Mouse (Mus musculus) embryonic facial prominence, embryonic 14.5 days (tissue): ENCODE data around the gene Rpl11. TPM values are rescaled to one million over a fixed set of nuclear protein-coding genes. Genes with fewer than 3 reads are reported as not detected.

Experiments
- ATAC-seq: fragments of 200-750 bp; cut with Nextera tagmentation; 2 replicates; pipeline ENCODE4 v1.8.0; 2017; ENCODE audit warnings: low read depth, moderate number of reproducible peaks, moderate TSS enrichment
- DNase-seq: peaks from one replicate; pipeline ENCODE4 v3.0.0-alpha.2; 2015; ENCODE audit warnings: low spot score
- H3K27ac ChIP-seq: fragments of 300-500 bp; sonication (generic); replicated peaks from 2 replicates; pipeline ENCODE4 v1.5.1; 2014; ENCODE audit warnings: low read depth, mild to moderate bottlenecking, low read length, moderate library complexity
- H3K27me3 ChIP-seq: fragments of 300-500 bp; sonication (generic); replicated peaks from 2 replicates; pipeline ENCODE4 v1.6.1; 2014; ENCODE audit warnings: low read length; ENCODE audit not compliant: control insufficient read depth, insufficient read depth
- H3K36me3 ChIP-seq: fragments of 300-500 bp; sonication (generic); 2 replicates; pipeline ENCODE4 v1.6.1; 2014; ENCODE audit warnings: low read length, mixed read lengths; ENCODE audit not compliant: control insufficient read depth, insufficient read depth
- H3K4me1 ChIP-seq: fragments of 300-500 bp; sonication (generic); 2 replicates; pipeline ENCODE4 v1.6.1; 2014; ENCODE audit warnings: antibody characterized with exemption, low read length; ENCODE audit not compliant: control insufficient read depth, insufficient read depth
- H3K4me2 ChIP-seq: fragments of 300-500 bp; sonication (generic); 2 replicates; pipeline ENCODE4 v1.6.1; 2014; ENCODE audit warnings: low read depth, mild to moderate bottlenecking, low read length, moderate library complexity, mixed read lengths
- H3K4me3 ChIP-seq: fragments of 300-500 bp; sonication (generic); 2 replicates; pipeline ENCODE4 v1.5.1; 2014; ENCODE audit warnings: low read depth, mild to moderate bottlenecking, low read length
- H3K9ac ChIP-seq: fragments of 300-500 bp; sonication (generic); 2 replicates; pipeline ENCODE4 v1.6.1; 2014; ENCODE audit warnings: low read depth, mild to moderate bottlenecking, low read length, moderate library complexity, mixed read lengths
- H3K9me3 ChIP-seq: fragments of 300-500 bp; sonication (generic); 2 replicates; pipeline ENCODE4 v1.6.1; 2016; ENCODE audit warnings: low read length; ENCODE audit not compliant: control insufficient read depth
- WGBS: fragments of 180-500 bp; shearing (Covaris S2); extraction: QIAGEN DNeasy Blood & Tissue Kit; methylation state at CpG from one replicate; pipeline ENCODE4 v1.1.7; 2014; 5-methylcytosine and 5-hydroxymethylcytosine counted together
- polyA plus RNA-seq: library from polyadenylated mRNA; unstranded; fragments of >200 nt; fragmentation: Nextera tagmentation; extraction: Ambion mirVana; gene quantifications from 2 replicates; pipeline ENCODE4 v1.2.1, GENCODE M21; 2014

Gene Rpl11
- polyA plus RNA-seq, 1 experiment from 2014 or later = 528 TPM

DNA sequence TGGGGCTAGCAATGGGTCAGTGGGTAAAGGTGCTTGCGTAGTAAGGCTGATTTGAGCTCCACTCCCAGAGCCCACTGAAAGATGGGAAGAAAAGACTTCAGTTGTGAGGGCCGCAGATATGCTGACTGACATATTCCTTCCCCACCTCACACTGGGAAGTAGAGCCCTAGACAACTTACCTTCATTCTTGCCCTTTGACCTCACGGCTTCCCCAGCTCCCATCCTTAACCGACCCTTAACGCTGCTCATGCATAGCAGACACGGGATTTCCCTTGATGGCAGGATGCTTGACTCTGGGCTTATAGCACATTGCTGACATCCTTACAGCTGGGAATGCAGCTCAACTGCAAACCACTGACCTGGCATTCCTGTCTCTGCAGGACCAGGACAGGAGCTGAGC, 6.3 kb downstream of the Rpl11 start:
- 63% methylated on average over 6 of the region's 6 CpGs for WGBS
- DNase-seq (no peak), ATAC-seq (no peak)
- no peak overlapping the region for H3K27ac ChIP-seq
- H3K9me3 ChIP-seq = no peaks in the 10 kb centered on the region
- H3K4me3 ChIP-seq = no peak overlapping the region
- H3K4me2 ChIP-seq = no peak overlapping the region
- 0 out of 2 replicates have a peak, but pooled peaks cover 5% of the 10 kb centered on the region for H3K4me1 ChIP-seq
- no peak overlapping the region for H3K9ac ChIP-seq
- no peaks in the 10 kb centered on the region for H3K27me3 ChIP-seq
- H3K36me3 ChIP-seq = peaks cover 71% of the 10 kb centered on the region

DNA sequence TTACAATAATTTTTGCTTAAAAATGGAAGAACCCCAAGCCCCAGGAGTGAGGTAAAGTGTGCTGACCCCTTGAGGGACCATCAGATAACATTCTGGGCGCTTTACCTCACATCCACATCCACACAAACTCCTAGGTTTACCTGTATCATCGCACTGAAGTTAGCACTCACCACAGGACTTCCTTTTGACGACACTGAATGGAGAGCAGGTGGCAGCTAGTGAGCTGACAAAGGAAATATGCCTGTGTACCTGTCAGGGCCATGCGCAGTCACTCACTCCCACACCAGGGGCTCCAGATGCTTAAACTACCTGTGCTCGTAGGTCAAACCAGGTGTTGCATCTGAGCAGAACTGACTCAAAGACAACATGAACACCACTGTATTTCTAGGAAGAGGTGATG, 8.1 kb downstream of the Rpl11 start:
- H3K36me3 ChIP-seq = peaks cover 53% of the 10 kb centered on the region
- no peaks in the 10 kb centered on the region for H3K27me3 ChIP-seq
- H3K9me3 ChIP-seq = no peaks in the 10 kb centered on the region
- WGBS = 90% methylated on average over 5 of the region's 5 CpGs
- H3K27ac ChIP-seq = no peak overlapping the region
- no peak overlapping the region for H3K4me3 ChIP-seq
- H3K4me2 ChIP-seq = no peak overlapping the region
- ATAC-seq (no peak), DNase-seq (no peak)
- no peak overlapping the region for H3K9ac ChIP-seq
- no peaks in the 10 kb centered on the region for H3K4me1 ChIP-seq

DNA sequence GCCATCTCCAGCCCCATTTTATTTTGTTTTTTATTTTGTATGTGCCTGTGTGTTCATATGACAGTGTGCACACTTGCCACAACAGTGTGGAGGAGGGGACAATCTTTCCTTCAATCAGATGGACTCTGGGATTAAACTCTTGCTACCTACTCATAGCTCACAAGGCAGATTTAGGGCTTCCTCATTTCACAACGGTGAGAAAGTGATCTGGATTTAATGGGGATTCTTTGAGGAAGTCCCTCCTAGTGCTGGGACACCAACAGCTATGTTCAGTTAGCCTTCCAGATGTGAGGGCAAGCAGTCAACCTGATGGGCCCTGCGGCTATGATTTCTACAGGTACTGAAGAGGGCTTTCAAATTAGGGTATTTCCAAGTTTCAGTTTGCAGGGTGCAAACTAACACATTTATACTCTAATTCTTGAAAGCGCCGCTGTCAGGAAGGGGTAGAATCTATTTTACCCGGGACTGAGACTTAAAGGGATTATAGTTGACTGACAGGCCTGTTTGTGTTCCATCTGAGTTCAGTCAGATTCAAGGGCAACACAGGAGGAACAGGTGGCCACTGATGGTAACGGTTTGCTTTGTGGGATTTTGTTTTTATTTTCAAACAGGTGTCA, 9.3 kb downstream of the Rpl11 start:
- no peaks in the 10 kb centered on the region for H3K9me3 ChIP-seq
- peaks cover 41% of the 10 kb centered on the region for H3K36me3 ChIP-seq
- H3K4me3 ChIP-seq = no peak overlapping the region
- WGBS = 79% methylated on average over 6 of the region's 6 CpGs
- no peak overlapping the region for H3K9ac ChIP-seq
- no peaks in the 10 kb centered on the region for H3K27me3 ChIP-seq
- no peak overlapping the region for H3K4me2 ChIP-seq
- ATAC-seq (no peak), DNase-seq (no peak)
- no peak overlapping the region for H3K27ac ChIP-seq
- H3K4me1 ChIP-seq = no peaks in the 10 kb centered on the region

DNA sequence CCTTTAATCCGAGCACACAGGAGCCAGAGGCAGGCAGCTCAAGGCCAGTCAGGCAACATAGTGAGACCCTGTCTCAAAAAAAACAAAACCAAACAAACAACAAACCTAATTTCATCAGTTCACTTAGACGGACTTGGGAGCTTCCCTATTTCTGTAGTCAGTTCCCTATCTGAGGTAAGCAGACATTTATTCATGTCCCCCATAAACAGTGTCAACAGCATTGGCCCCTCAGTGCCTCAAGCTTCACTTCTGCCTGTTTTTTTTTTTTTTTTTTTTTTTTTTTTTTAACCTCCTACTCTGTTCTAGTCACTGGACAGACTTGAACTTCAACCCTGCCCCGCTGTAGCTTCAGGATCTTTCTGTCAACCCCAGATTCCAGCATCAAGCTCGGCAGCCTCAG, 18.1 kb downstream of the Rpl11 start:
- H3K4me3 ChIP-seq = no peak overlapping the region
- no peak overlapping the region for H3K4me2 ChIP-seq
- H3K9me3 ChIP-seq = no peaks in the 10 kb centered on the region
- no peak for DNase-seq
- H3K27ac ChIP-seq = no peak overlapping the region
- no peaks in the 10 kb centered on the region for H3K4me1 ChIP-seq
- no peaks in the 10 kb centered on the region for H3K27me3 ChIP-seq
- no peak for ATAC-seq
- 77% methylated on average over 4 of the region's 4 CpGs for WGBS
- H3K9ac ChIP-seq = no peak overlapping the region
- H3K36me3 ChIP-seq = no peaks in the 10 kb centered on the region

DNA sequence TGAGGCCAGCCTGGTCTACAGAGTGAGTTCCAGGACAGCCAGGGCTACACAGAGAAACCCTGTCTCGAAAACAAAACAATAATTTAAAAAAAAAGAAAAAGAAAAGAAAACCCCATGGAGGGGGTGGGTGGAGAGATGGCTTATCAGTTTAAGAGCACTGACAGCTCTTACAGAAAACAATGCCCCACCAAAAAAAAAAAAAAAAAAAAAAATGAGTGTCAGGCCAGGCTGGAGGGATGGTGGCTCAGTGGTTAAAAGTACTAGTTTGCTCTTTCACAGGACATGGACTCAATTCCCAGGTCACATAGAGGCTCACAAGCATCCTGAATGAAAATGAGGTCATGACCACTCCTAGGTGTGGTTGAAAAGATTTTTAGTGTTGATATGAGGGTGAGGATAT, 20.0 kb downstream of the Rpl11 start:
- 71% methylated on average over 1 of the region's 1 CpGs for WGBS
- DNase-seq (no peak), ATAC-seq (no peak)
- Histone ChIP-seq H3K9ac (no peak overlapping the region), H3K27ac (no peak overlapping the region), H3K4me1 (no peaks in the 10 kb centered on the region), H3K36me3 (no peaks in the 10 kb centered on the region), H3K9me3 (no peaks in the 10 kb centered on the region), H3K27me3 (no peaks in the 10 kb centered on the region), H3K4me2 (no peak overlapping the region), H3K4me3 (no peak overlapping the region)

DNA sequence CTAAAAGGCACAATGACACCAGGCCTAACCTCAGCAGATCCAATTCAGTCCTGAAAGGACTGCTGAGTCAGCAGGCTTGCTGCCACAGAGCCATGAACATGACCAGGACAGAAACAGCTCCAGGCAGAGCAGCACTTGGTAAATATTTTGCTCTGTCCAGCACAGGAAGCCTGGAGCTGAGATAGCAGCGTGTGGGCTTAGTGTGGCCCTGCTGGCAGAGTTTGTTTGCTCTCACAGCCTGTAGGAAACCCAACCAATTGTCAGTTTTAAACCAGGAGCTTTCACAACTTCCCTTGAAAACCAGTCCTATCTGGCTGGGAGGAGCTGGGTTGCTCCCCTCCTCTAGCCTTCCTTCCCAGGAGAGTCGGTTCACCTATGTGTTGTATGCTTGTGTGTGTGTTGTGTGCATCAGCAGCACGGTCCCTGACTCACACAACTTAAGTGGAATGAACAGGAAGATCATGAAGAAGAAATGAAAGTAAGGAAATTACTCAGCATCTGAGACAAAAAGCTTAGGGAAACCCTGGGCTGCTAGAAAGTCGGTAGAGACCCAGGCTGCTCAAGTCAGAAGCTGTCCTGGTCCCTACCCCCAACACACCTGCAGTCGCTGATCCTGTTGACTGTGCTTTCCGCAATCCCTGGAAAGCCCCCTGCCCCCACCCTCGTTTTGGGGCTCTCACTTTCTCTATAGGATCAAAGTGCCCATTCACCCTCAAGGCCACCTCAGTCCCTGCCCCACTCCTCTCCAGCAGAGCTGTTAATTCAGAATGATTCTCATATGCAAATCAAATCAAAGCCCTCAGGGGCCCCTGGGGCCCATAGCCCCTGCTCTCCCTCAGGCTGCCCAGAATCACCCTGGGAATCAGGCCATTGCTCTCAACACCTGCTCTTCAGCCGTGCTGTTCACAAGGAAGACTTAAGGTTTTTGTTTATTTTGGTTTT, 22.0 kb downstream of the Rpl11 start:
- Histone ChIP-seq H3K9me3 (no peaks in the 10 kb centered on the region), H3K36me3 (no peaks in the 10 kb centered on the region), H3K4me3 (no peak overlapping the region), H3K4me1 (no peaks in the 10 kb centered on the region), H3K9ac (no peak overlapping the region), H3K4me2 (no peak overlapping the region), H3K27me3 (no peaks in the 10 kb centered on the region), H3K27ac (0 out of 2 replicates have a peak overlapping the region, but pooled peaks have one; percentile 18)
- ATAC-seq (peak; percentile 42; the same call in 1 of the 2 replicates), DNase-seq (peak; percentile 51)
- 8% methylated on average over 8 of the region's 8 CpGs for WGBS

DNA sequence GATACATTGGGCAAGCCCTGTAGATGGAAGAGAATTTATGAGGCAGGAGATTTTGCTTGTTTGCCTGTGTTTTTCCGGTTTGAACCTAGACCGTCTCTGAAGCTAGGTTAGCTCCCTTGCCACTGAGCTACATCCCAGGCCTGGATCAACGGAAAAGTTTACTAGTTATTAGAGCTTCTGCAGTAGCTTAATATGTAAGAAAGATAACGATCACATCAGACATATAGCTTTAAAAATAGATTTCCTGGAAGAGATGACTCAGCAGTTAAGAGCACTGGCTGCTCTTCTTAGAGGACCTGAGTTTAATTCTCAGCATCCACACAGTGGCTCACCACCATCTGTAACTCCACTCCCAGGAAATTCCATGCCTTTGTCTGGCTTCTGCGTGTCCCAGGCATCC, 24.5 kb downstream of the Rpl11 start:
- H3K4me3 ChIP-seq = no peak overlapping the region
- no peaks in the 10 kb centered on the region for H3K9me3 ChIP-seq
- H3K4me2 ChIP-seq = no peak overlapping the region
- ATAC-seq (no peak), DNase-seq (no peak)
- H3K36me3 ChIP-seq = no peaks in the 10 kb centered on the region
- WGBS = 80% methylated on average over 5 of the region's 5 CpGs
- no peaks in the 10 kb centered on the region for H3K4me1 ChIP-seq
- H3K9ac ChIP-seq = no peak overlapping the region
- no peaks in the 10 kb centered on the region for H3K27me3 ChIP-seq
- no peak overlapping the region for H3K27ac ChIP-seq

DNA sequence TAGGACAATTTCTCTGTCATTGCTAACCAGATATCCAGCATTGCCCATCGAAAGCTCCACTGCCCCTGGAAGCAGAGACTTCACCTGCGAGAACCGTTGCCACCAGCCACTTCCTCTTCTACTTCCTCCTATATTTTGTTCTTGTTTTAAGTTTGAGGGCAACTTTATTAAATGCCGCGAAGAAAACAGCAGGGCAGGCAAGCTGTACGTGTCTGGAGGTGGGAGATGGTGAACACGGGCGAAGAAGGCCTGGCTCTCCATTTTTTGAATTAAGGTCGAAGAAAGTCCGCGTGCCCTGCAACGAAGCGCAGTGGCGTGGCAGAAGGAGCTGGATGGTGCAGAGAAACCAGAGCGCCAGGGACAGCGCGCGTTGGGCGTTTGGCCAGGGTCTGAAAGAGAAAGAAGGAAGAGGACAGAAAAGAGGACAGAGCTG, 25.1 kb downstream of the Rpl11 start:
- H3K36me3 ChIP-seq = no peaks in the 10 kb centered on the region
- no peak overlapping the region for H3K4me3 ChIP-seq
- no peak overlapping the region for H3K27ac ChIP-seq
- no peaks in the 10 kb centered on the region for H3K4me1 ChIP-seq
- H3K9ac ChIP-seq = no peak overlapping the region
- no peaks in the 10 kb centered on the region for H3K9me3 ChIP-seq
- DNase-seq = no peak
- no peak for ATAC-seq
- no peaks in the 10 kb centered on the region for H3K27me3 ChIP-seq
- 81% methylated on average over 19 of the region's 19 CpGs for WGBS
- H3K4me2 ChIP-seq = no peak overlapping the region
